31 mouse cellular contexts compared by ENCODE assay signal in the genomic region with DNA sequence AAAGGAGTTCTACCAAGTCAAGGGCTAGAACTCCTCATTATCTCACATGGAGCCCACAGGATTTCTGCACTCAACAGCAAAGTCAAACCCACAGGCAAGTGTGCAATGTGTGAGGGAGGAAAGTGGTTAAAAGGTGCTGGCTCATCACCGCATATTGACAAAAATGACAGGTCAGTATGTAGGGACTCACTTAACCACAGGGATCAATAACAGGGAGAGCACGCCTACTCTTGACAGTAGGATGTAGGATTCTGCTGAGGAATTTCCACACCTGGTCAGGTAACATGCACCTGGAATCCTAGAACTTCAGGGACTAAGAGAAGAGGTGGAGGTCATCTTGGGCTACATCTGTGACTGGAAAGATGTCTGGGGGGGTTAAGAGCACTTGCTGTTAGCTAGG. TPM values are rescaled to one million over a fixed set of nuclear protein-coding genes. Genes with fewer than 3 reads are reported as not detected.
"Had no signal": no experiment of that assay in that cellular context is flagged by ENCODE, and none has a peak within 500 bp of the region (broad histone marks: within the 10 kb centered on the region; RNA-seq: fewer than 3 reads in every experiment).

No protein-coding gene starts in this region.

- H3K27me3 ChIP-seq: heart, embryonic 12.5 days; heart, embryonic 13.5 days; heart, embryonic 15.5 days; hindbrain, embryonic 12.5 days; hindbrain, embryonic 13.5 days; hindbrain, embryonic 15.5 days; intestine, embryonic 15.5 days; kidney, embryonic 15.5 days had no signal

- H3K27ac ChIP-seq: heart, embryonic 10.5 days; heart, embryonic 13.5 days; heart, embryonic 15.5 days; hindbrain, embryonic 10.5 days; hindbrain, embryonic 12.5 days; hindbrain, embryonic 13.5 days; hindbrain, embryonic 14.5 days; hindbrain, embryonic 15.5 days; hindbrain, postnatal 0 days; intestine, embryonic 15.5 days; kidney, embryonic 15.5 days; kidney, postnatal 0 days; layer of hippocampus, adult 2 months had no signal

- DNase-seq: heart, postnatal 10 days; heart, postnatal 14 days; heart, postnatal 36 days; heart, postnatal 4 days; kidney, adult 11 months; kidney, adult 18-20 months; kidney, adult 2 months; kidney, adult 8-10 months; kidney, adult 9 months; kidney, postnatal 10 days; kidney, postnatal 14 days; kidney, postnatal 25 days; kidney, postnatal 36 days; kidney, postnatal 4 days; layer of hippocampus, postnatal 36 days had no signal

- H3K9ac ChIP-seq: heart, embryonic 12.5 days; heart, embryonic 13.5 days; heart, embryonic 15.5 days; hindbrain, embryonic 12.5 days; hindbrain, embryonic 13.5 days; hindbrain, embryonic 14.5 days; hindbrain, embryonic 15.5 days; intestine, embryonic 15.5 days; kidney, embryonic 15.5 days had no signal

- H3K4me2 ChIP-seq: heart, embryonic 11.5 days; heart, embryonic 12.5 days; heart, embryonic 13.5 days; heart, embryonic 15.5 days; hindbrain, embryonic 12.5 days; hindbrain, embryonic 13.5 days; hindbrain, embryonic 14.5 days; hindbrain, embryonic 15.5 days; intestine, embryonic 15.5 days; kidney, embryonic 15.5 days had no signal

- H3K4me1 ChIP-seq: heart, embryonic 10.5 days; heart, embryonic 12.5 days; heart, embryonic 13.5 days; heart, embryonic 15.5 days; hindbrain, embryonic 15.5 days; intestine, embryonic 15.5 days; kidney, embryonic 15.5 days had no signal

- H3K9me3 ChIP-seq: heart, embryonic 10.5 days; heart, embryonic 12.5 days; heart, embryonic 13.5 days; heart, embryonic 15.5 days; hindbrain, embryonic 10.5 days; hindbrain, embryonic 12.5 days; hindbrain, embryonic 13.5 days; hindbrain, embryonic 15.5 days; intestine, embryonic 15.5 days; kidney, embryonic 15.5 days had no signal

- H3K4me3 ChIP-seq: heart, embryonic 10.5 days; heart, embryonic 12.5 days; heart, embryonic 13.5 days; heart, embryonic 15.5 days; hindbrain, embryonic 10.5 days; hindbrain, embryonic 12.5 days; hindbrain, embryonic 13.5 days; hindbrain, embryonic 15.5 days; intestine, embryonic 15.5 days; kidney, embryonic 15.5 days; layer of hippocampus, adult 2 months had no signal

RNA-seq across cellular contexts. Expression of gene Copz2, which starts 33.8 kb away (rescaled TPM):
- polyA plus RNA-seq: inflammation-experienced regulatory T-cells, adult 6 months had no signal
